Mouse (Mus musculus) embryo, embryonic 10 days (tissue): ENCODE measurements at regions not wholly inside any gene's neighbourhood (a gene's known extent, or its start where the extent isn't known, plus 50 kb on each side); places are given as distances from the start of the nearest gene placed in this dataset.

Experiments
- DNase-seq: peaks from one replicate; pipeline ENCODE4 v3.0.0-alpha.2; 2015; ENCODE audit warnings: low spot score

DNA sequence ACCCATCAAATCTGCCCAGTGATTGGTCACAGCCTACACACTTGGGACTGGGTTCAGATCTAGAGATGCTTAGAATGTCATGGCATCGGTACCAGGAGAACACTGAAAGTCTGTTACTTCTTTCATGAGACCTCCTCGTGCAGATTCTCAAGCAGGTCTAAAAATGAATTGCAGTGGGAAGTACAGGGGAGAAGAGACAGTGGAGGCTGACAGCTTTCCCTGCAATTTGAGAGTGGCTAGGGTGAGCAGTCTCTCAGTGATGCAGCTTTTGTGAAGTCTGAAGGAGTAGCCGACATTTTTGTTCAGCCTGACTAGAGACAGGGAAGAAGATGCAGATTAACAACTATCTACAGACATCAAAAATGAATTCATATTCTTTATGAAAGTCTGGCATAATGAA is 112.5 kb downstream of the Fam198b start:
- DNase-seq = no peak

GRCm38 (mm10) chr3:80002335-80002734 is 118.0 kb downstream of the Fam198b start:
- DNase-seq = no peak

- DNase-seq = peak; percentile 68
These were observed 119.2 kb downstream of the Fam198b start for GRCm38 (mm10) chr3:80003300-80004090.

GRCm38 (mm10) chr3:80004556-80004955 is 120.2 kb downstream of the Fam198b start:
- DNase-seq = no peak

- DNase-seq = no peak
These were observed 120.6 kb downstream of the Fam198b start for GRCm38 (mm10) chr3:80004966-80005365.

DNA sequence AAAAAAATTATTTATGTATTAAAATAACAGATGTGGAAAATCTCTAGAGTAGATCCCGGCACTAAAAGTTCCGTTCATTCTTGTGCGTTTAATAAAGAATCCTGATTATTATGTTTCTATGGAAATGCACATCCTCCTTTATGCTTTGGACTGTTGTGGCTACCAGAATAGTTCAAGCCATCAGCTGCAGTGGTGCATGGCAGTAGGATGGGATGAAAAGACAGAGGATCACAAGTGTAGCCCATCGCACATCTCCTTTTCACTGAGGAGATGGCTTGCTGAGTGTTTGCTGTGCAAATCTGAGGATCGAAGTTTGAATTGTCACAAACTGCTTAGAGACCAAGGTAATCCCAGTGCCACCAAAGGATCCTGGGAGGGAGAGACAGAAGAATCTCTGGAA is 121.0 kb downstream of the Fam198b start:
- no peak for DNase-seq

- DNase-seq = no peak
These were observed 121.9 kb downstream of the Fam198b start for GRCm38 (mm10) chr3:80006263-80006662.

DNA sequence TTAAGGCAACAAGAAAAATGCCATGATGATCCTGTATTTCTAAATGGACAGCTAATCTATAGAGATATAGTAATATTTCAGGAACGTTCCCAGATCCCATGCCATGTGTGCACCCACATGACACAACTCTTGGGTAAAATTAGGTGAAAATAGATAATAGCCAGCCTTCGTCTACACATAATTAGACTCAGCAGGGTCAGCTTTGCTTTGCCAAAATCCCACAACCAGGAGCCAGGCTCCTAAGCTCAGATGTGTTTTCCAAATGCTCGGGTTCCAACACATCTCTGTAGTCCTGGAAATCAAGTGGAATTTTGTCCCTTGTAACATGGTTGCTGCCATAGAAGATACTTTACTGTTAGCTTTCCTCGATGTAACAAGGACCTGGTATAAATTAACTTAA is 122.7 kb downstream of the Fam198b start:
- DNase-seq = no peak

GRCm38 (mm10) chr3:80009275-80009674 is 124.9 kb downstream of the Fam198b start:
- no peak for DNase-seq

DNA sequence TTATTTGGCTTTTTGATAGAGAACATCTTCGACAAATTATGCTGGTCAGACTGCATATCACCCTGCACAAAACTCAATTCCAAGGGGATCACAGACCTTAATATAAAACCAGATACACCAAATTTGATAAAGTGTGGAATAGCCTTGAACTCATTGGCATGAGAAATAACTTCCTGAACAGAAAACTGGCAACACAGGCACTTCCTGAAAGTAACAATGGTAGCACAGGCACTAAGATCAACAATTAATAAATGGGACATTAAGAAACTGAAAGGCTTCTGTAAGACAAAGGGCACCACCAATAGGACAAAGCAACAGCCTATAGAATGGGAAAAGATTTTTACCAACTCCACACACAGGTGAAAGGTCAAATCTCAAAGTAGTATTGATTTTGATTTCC is 141.5 kb downstream of the Fam198b start:
- no peak for DNase-seq

DNA sequence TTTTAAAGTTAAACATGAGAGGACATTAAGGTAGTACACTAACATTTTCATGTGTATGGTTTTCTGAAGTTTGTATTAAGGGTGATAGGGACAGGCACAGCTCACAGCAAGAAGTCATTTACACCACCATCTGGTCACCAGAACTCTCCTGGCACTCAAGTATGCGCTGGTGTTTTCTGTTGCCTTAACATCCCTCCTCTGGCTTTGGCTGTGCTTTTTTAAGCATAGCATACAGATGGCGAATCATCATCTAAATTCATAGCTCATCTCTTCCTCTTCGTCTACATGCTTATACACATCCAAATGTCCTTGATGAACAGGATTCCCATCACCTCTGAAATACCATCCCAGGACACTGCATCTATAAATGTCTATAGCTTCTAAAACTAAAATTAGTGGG is 148.7 kb downstream of the Fam198b start:
- no peak for DNase-seq

DNA sequence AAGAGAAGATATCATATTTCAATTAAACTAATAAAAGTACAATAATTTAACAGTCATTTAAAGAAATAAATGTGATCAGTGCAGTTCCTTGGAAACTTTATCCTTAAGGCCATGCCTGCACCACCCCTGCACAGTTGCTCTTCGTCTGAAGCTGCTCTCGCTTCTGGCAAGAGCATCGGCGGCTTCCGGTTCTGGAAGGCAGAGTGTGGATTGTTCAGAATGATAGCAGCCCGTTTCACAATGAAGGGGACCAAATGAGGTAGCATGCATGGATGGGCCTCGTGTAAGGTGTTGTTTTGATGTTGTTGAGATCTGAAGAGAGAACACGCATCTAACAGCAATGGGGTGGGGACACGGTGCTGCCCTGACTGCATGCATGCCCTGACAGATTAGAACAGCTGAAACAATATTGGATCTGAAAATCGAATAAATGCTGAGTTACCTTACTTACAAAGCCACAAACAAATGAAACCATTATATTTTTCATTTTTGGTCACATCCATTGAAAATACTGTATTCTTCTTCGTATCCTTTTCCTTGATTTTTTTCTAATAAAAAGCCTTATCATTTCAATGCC is 154.3 kb downstream of the Fam198b start:
- DNase-seq = no peak

- DNase-seq = no peak
These were observed 158.6 kb downstream of the Fam198b start for GRCm38 (mm10) chr3:80042756-80043484.

- DNase-seq = no peak
These were observed 165.3 kb downstream of the Fam198b start for GRCm38 (mm10) chr3:80049495-80050225.

DNA sequence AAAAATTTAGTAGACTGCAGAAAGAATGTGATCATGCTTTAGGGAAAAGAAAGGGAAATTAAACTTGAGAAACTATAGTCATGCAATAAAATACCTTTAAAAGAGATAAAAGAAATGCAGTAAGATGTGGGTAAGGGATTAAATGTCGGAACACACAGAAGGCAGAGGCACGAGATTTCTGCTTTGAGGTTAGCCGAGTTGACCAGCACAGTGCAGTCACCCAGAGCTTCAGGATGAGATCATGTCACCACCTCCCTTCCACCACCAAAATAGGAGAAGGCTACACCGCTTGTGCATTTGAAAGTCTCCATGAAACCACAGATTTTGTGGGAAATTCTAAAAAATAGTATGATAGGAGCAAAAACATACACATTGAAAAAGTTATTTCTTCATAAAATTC is 166.6 kb downstream of the Fam198b start:
- DNase-seq = no peak

GRCm38 (mm10) chr3:80051963-80052362 is 167.6 kb downstream of the Fam198b start:
- DNase-seq = no peak

- peak; percentile 41 for DNase-seq
These were observed 168.5 kb downstream of the Fam198b start for GRCm38 (mm10) chr3:80052879-80053278.

GRCm38 (mm10) chr3:80053435-80053834 is 169.1 kb downstream of the Fam198b start:
- DNase-seq = no peak

DNA sequence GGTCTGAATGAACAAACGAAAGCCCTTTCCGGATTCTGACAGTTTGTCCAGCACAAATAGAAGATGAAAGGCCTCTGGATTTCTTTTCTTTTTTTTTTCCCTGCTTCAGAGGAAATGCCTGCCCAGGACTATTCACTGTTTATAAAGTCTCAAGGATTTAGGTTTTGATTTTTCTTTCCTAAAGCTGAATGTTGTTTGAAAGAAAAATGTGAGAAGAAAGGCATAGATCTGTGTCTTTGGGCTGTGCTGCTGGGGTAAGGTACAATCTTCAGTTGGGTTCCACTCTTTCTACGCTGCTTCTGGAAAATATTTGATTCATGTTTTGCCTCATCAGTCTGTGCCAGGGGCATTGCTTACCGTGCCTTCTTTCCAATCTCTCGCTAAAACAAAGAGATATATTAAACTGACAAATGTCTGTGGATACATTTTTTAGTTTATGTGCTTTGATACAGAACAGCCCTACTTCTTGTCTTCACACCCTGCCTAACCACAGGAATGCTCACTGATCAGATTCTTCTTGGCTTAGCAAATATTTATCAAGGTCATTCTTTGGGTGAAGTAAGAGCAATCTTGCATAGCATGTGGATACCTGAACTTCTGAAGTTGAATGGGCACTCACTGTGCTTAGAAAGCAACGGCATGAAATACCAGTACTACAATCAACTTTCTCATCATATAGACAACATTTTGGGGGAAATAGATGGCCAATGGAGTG is 172.5 kb downstream of the Fam198b start:
- DNase-seq = no peak

DNA sequence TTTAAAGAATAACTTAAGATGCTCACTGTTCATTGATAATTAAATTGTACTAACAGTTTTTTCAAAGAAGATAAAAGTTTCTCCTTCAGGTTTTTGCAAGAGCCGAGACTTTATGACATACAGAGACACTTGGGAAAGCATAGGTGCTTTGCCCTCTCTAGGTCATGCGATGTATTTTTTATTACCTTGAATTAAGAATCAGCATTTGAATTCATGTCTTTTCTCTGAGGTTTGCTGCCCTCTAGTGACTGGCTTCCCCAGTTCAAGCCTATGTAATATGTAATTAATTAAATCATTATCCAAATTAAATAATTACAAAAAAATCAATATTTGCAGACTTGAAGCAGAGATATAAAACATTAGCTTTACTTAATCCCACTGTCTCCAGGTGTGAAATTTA is 174.4 kb downstream of the Fam198b start:
- peak; percentile 68 for DNase-seq

GRCm38 (mm10) chr3:80070726-80071125 is 186.4 kb downstream of the Fam198b start:
- DNase-seq = no peak
